7 mouse cellular contexts compared by ENCODE assay signal in genomic region chr15:94661398-94661797, GRCm38 (mm10). TPM values are rescaled to one million over a fixed set of nuclear protein-coding genes. Genes with fewer than 3 reads are reported as not detected.
DNase-seq lines count a peak whose midpoint lies in the region; ATAC-seq and TF ChIP-seq lines count a peak whose summit lies in the region.

No protein-coding gene starts in this region.

- H3K9me3 ChIP-seq in E14TG2a.4 (ENCODE audit: low read length) = no peaks in the 10 kb centered on the region
- no peaks in the 10 kb centered on the region for H3K9me3 ChIP-seq in limb, embryonic 13.5 days

- H3K27me3 ChIP-seq in kidney, adult 2 months (replicated peaks; ENCODE audit: control insufficient read depth, insufficient read depth, low read length) = no peaks in the 10 kb centered on the region
- 0 out of 2 replicates have a peak, but pooled peaks cover 2% of the 10 kb centered on the region for H3K27me3 ChIP-seq in E14TG2a.4 (ENCODE audit: insufficient read depth, low read length)
- no peaks in the 10 kb centered on the region for H3K27me3 ChIP-seq in limb, embryonic 13.5 days

- H3K4me2 ChIP-seq in limb, embryonic 13.5 days (replicated peaks) = 0 out of 2 replicates have a peak overlapping the region, but pooled peaks have one; percentile 21

- no peak for ATAC-seq in limb, embryonic 13.5 days (ENCODE audit: low FRiP score, low read depth)

- peak; percentile 28 for DNase-seq in kidney, adult 2 months
- no peak for DNase-seq in kidney, adult 11 months
- DNase-seq in R1 (ENCODE audit: low read depth, low spot score) = peak; percentile 69
- peak; percentile 9 for DNase-seq in thymus, postnatal 25 days
- no peak for DNase-seq in right cerebral cortex, postnatal 4 days

- no peak overlapping the region for H3K4me3 ChIP-seq in kidney, adult 2 months (ENCODE audit: insufficient read depth, low read depth, low read length)
- H3K4me3 ChIP-seq in E14TG2a.4 (replicated peaks; ENCODE audit: low read length) = no peak overlapping the region
- no peak overlapping the region for H3K4me3 ChIP-seq in limb, embryonic 13.5 days

- WGBS in kidney, adult 2 months = 17% methylated on average over 9 of the region's 9 CpGs
- WGBS in limb, embryonic 13.5 days = 15% methylated on average over 9 of the region's 9 CpGs

- no peak overlapping the region for H3K27ac ChIP-seq in kidney, adult 2 months (ENCODE audit: insufficient read depth, low read depth, low read length)
- no peak overlapping the region for H3K27ac ChIP-seq in limb, embryonic 13.5 days

- no peaks in the 10 kb centered on the region for H3K36me3 ChIP-seq in kidney, adult 2 months (ENCODE audit: control insufficient read depth, insufficient read depth, low read length)
- no peaks in the 10 kb centered on the region for H3K36me3 ChIP-seq in E14TG2a.4 (ENCODE audit: insufficient read depth, low read length)
- H3K36me3 ChIP-seq in limb, embryonic 13.5 days = no peaks in the 10 kb centered on the region

- no peaks in the 10 kb centered on the region for H3K4me1 ChIP-seq in kidney, adult 2 months (ENCODE audit: control insufficient read depth, insufficient read depth, low read length)
- peaks cover 9% of the 10 kb centered on the region for H3K4me1 ChIP-seq in E14TG2a.4 (replicated peaks; ENCODE audit: low read depth, low read length)
- peaks cover 33% of the 10 kb centered on the region for H3K4me1 ChIP-seq in limb, embryonic 13.5 days

- TF ChIP-seq POLR2A in kidney, adult 2 months (IDR thresholded peaks at IDR 0.05; ENCODE audit: low read depth, low read length) = no peak

- TF ChIP-seq CTCF in kidney, adult 2 months (conservative IDR thresholded peaks at IDR 0.05; ENCODE audit: insufficient read depth, insufficient read length, low read depth, low read length) = no peak
- peak; percentile 59 for TF ChIP-seq CTCF in E14TG2a.4 (conservative IDR thresholded peaks at IDR 0.05; ENCODE audit: low read length)

- no peak overlapping the region for H3K9ac ChIP-seq in limb, embryonic 13.5 days

RNA-seq across cellular contexts. Expression of gene Tmem117, which starts 32.4 kb away (rescaled TPM):
- 3.3 and 4.6 TPM in 2 replicates for polyA plus RNA-seq in kidney, adult 2 months (2012; rRNA removed)
- polyA plus RNA-seq in limb, embryonic 13.5 days (2015; fragmentation: Nextera tagmentation; extraction: Ambion mirVana) = 4.3 and 5.5 TPM in 2 replicates

Comparison
In these comparisons a context has a peak if more than half of its experiments do, and no peak if none do; other contexts are left out.
1. DNase-seq: peak in kidney, adult 2 months (single experiment), R1 (single experiment) and thymus, postnatal 25 days (single experiment); none in kidney, adult 11 months (single experiment) and right cerebral cortex, postnatal 4 days (single experiment).